8 mouse cellular contexts compared by ENCODE assay signal in genomic region chr11:60536180-60536858, GRCm38 (mm10). TPM values are rescaled to one million over a fixed set of nuclear protein-coding genes. Genes with fewer than 3 reads are reported as not detected.
DNase-seq lines count a peak whose midpoint lies in the region; ATAC-seq lines count a peak whose summit lies in the region.

Alkbh5 (plus strand) TSS chr11:60536381.

- H3K4me2 ChIP-seq in embryonic facial prominence, embryonic 11.5 days (ENCODE audit: low read depth, low read length), result peak within 1 kb of the TSS; percentile 76
- peak within 1 kb of the TSS; percentile 88 for H3K4me2 ChIP-seq in intestine, embryonic 16.5 days (ENCODE audit: low read depth, low read length)
- peak within 1 kb of the TSS; percentile 71 for H3K4me2 ChIP-seq in limb, embryonic 11.5 days (ENCODE audit: low read depth, severe bottlenecking)
- peak within 1 kb of the TSS; percentile 99 for H3K4me2 ChIP-seq in midbrain, embryonic 11.5 days

- peak; percentile 17 for DNase-seq in CD4-positive, CD25-positive, alpha-beta regulatory T cell, adult 2 months (ENCODE audit: low read depth, low spot score)
- DNase-seq in adrenal gland, adult 2 months, result peak; percentile 46
- peak; percentile 37 for DNase-seq in embryonic facial prominence, embryonic 11.5 days (ENCODE audit: low spot score)
- DNase-seq in gonadal fat pad, adult 2 months (ENCODE audit: low read depth), result no peak
- DNase-seq in limb, embryonic 11.5 days (ENCODE audit: low spot score), result peak; percentile 29
- peak; percentile 97 for DNase-seq in midbrain, embryonic 11.5 days (ENCODE audit: low spot score, missing footprints)
- peak; percentile 36 for DNase-seq in telencephalon, adult 2 months (ENCODE audit: low read depth, low spot score)

- peak within 1 kb of the TSS; percentile 99 for H3K27ac ChIP-seq in embryonic facial prominence, embryonic 11.5 days (replicated peaks; ENCODE audit: low read depth, low read length)
- peak within 1 kb of the TSS; percentile 99 for H3K27ac ChIP-seq in intestine, embryonic 16.5 days (ENCODE audit: low read length)
- H3K27ac ChIP-seq in limb, embryonic 11.5 days (replicated peaks; ENCODE audit: low read depth, low read length), result peak within 1 kb of the TSS; percentile 96
- peak within 1 kb of the TSS; percentile 96 for H3K27ac ChIP-seq in midbrain, embryonic 11.5 days (ENCODE audit: low read depth, low read length)

- H3K9ac ChIP-seq in embryonic facial prominence, embryonic 11.5 days (replicated peaks; ENCODE audit: low read length), result peak within 1 kb of the TSS; percentile 87
- H3K9ac ChIP-seq in intestine, embryonic 16.5 days (ENCODE audit: low read depth, low read length), result peak within 1 kb of the TSS; percentile 98
- peak within 1 kb of the TSS; percentile 70 for H3K9ac ChIP-seq in limb, embryonic 11.5 days (ENCODE audit: low read length)
- peak within 1 kb of the TSS; percentile 91 for H3K9ac ChIP-seq in midbrain, embryonic 11.5 days (ENCODE audit: low read length)

- no peaks in the 10 kb centered on the region for H3K36me3 ChIP-seq in embryonic facial prominence, embryonic 11.5 days (replicated peaks; ENCODE audit: control insufficient read depth, insufficient read depth, low read depth, low read length)
- no peaks in the 10 kb centered on the region for H3K36me3 ChIP-seq in intestine, embryonic 16.5 days (ENCODE audit: control insufficient read depth, insufficient read depth, low read length)
- 0 out of 2 replicates have a peak, but pooled peaks cover 2% of the 10 kb centered on the region for H3K36me3 ChIP-seq in limb, embryonic 11.5 days (ENCODE audit: control insufficient read depth, insufficient read depth, low read length)
- H3K36me3 ChIP-seq in midbrain, embryonic 11.5 days (ENCODE audit: control insufficient read depth, insufficient read depth, low read length), result no peaks in the 10 kb centered on the region

- H3K9me3 ChIP-seq in embryonic facial prominence, embryonic 11.5 days (replicated peaks; ENCODE audit: control insufficient read depth, low read length), result no peaks in the 10 kb centered on the region
- H3K9me3 ChIP-seq in intestine, embryonic 16.5 days (ENCODE audit: control insufficient read depth, low read length), result no peaks in the 10 kb centered on the region
- H3K9me3 ChIP-seq in limb, embryonic 11.5 days (ENCODE audit: control insufficient read depth, low read length), result no peaks in the 10 kb centered on the region
- no peaks in the 10 kb centered on the region for H3K9me3 ChIP-seq in midbrain, embryonic 11.5 days (ENCODE audit: control insufficient read depth, low read length)

- no peaks in the 10 kb centered on the region for H3K27me3 ChIP-seq in embryonic facial prominence, embryonic 11.5 days (ENCODE audit: control insufficient read depth, insufficient read depth, low read length)
- no peaks in the 10 kb centered on the region for H3K27me3 ChIP-seq in intestine, embryonic 16.5 days (replicated peaks; ENCODE audit: control insufficient read depth, insufficient read depth, low read length)
- H3K27me3 ChIP-seq in limb, embryonic 11.5 days (ENCODE audit: control insufficient read depth, insufficient read depth, low read length), result no peaks in the 10 kb centered on the region
- H3K27me3 ChIP-seq in midbrain, embryonic 11.5 days (ENCODE audit: control insufficient read depth, insufficient read depth, low read length), result no peaks in the 10 kb centered on the region

- no peak for ATAC-seq in embryonic facial prominence, embryonic 11.5 days (replicated peaks; ENCODE audit: insufficient number of reproducible peaks, low FRiP score, low TSS enrichment, low read depth)
- 0 out of 2 replicates have a peak, but pooled peaks have one; percentile 0 for ATAC-seq in intestine, embryonic 16.5 days
- ATAC-seq in limb, embryonic 11.5 days (ENCODE audit: insufficient number of reproducible peaks, low FRiP score, low TSS enrichment, low read depth), result no peak
- ATAC-seq in midbrain, embryonic 11.5 days (ENCODE audit: low FRiP score), result peak; percentile 4; the same call in 1 of the 2 replicates

- peaks cover 3% of the 10 kb centered on the region; the same call in 1 of the 2 replicates for H3K4me1 ChIP-seq in embryonic facial prominence, embryonic 11.5 days (ENCODE audit: control insufficient read depth, insufficient read depth, low read length)
- H3K4me1 ChIP-seq in intestine, embryonic 16.5 days (ENCODE audit: control insufficient read depth, insufficient read depth, low read length), result peaks cover 18% of the 10 kb centered on the region
- H3K4me1 ChIP-seq in limb, embryonic 11.5 days (ENCODE audit: control insufficient read depth, insufficient read depth, low read length), result peaks cover 16% of the 10 kb centered on the region
- peaks cover 25% of the 10 kb centered on the region for H3K4me1 ChIP-seq in midbrain, embryonic 11.5 days (ENCODE audit: control insufficient read depth, insufficient read depth, low read length)

- 25% methylated on average over 9 of the region's 9 CpGs for WGBS in embryonic facial prominence, embryonic 11.5 days
- 19% methylated on average over 9 of the region's 9 CpGs for WGBS in intestine, embryonic 16.5 days
- WGBS in limb, embryonic 11.5 days, result 25% methylated on average over 9 of the region's 9 CpGs
- WGBS in midbrain, embryonic 11.5 days, result 18% methylated on average over 9 of the region's 9 CpGs

- peak within 1 kb of the TSS; percentile 98 for H3K4me3 ChIP-seq in embryonic facial prominence, embryonic 11.5 days (ENCODE audit: low read depth, low read length)
- peak within 1 kb of the TSS; percentile 98 for H3K4me3 ChIP-seq in intestine, embryonic 16.5 days (ENCODE audit: low read length)
- peak within 1 kb of the TSS; percentile 97 for H3K4me3 ChIP-seq in limb, embryonic 11.5 days (ENCODE audit: low read depth, low read length)
- H3K4me3 ChIP-seq in midbrain, embryonic 11.5 days (ENCODE audit: low read depth, low read length), result peak within 1 kb of the TSS; percentile 92

RNA-seq across cellular contexts. Expression of gene Alkbh5, which starts in this region (rescaled TPM):
- total RNA-seq in adrenal gland, adult 2 months (2021), result 10 to 100 TPM; 93.8 to 98.1 TPM
- 37.9 and 39.3 TPM in 2 replicates for polyA plus RNA-seq in adrenal gland, adult 2 months (2012; rRNA removed)
- polyA plus RNA-seq in embryonic facial prominence, embryonic 11.5 days (2014; fragmentation: Nextera tagmentation; extraction: Ambion mirVana), result 31.4 and 31.5 TPM in 2 replicates
- 31.3 and 34.8 TPM in 2 replicates for polyA plus RNA-seq in gonadal fat pad, adult 2 months (2012; rRNA removed)
- 25.9 and 33.0 TPM in 2 replicates for polyA plus RNA-seq in intestine, embryonic 16.5 days (2015; fragmentation: Nextera tagmentation; extraction: Ambion mirVana)
- 34.7 and 34.9 TPM in 2 replicates for polyA plus RNA-seq in limb, embryonic 11.5 days (2014; fragmentation: Nextera tagmentation; extraction: Ambion mirVana)
- polyA plus RNA-seq in midbrain, embryonic 11.5 days (2014; fragmentation: Nextera tagmentation; extraction: Ambion mirVana), result 33.9 and 35.4 TPM in 2 replicates

Comparison
In these comparisons a context has a peak if more than half of its experiments do, and no peak if none do; other contexts are left out.
1. ATAC-seq: peak in intestine, embryonic 16.5 days (single experiment) and midbrain, embryonic 11.5 days (single experiment); none in embryonic facial prominence, embryonic 11.5 days (single experiment) and limb, embryonic 11.5 days (single experiment).
2. Peak in every context shown above with its lines, with median percentiles within 50 percentile points of each other: H3K27ac ChIP-seq, H3K4me2 ChIP-seq, H3K4me3 ChIP-seq and H3K9ac ChIP-seq.